Mouse (Mus musculus) lung, postnatal 0 days (tissue): ENCODE results near the gene Pla2g1b.

ENCODE experiments used
- CTCF ChIP-seq: IDR thresholded peaks from 2 replicates; pipeline ENCODE4 v1.5.1; 2016; ENCODE audit warnings: antibody characterized with exemption, mild to moderate bottlenecking
- EP300 ChIP-seq: IDR thresholded peaks from 2 replicates; pipeline ENCODE4 v1.6.1; 2016; ENCODE audit warnings: antibody characterized with exemption, mild to moderate bottlenecking, control low read depth

DNA sequence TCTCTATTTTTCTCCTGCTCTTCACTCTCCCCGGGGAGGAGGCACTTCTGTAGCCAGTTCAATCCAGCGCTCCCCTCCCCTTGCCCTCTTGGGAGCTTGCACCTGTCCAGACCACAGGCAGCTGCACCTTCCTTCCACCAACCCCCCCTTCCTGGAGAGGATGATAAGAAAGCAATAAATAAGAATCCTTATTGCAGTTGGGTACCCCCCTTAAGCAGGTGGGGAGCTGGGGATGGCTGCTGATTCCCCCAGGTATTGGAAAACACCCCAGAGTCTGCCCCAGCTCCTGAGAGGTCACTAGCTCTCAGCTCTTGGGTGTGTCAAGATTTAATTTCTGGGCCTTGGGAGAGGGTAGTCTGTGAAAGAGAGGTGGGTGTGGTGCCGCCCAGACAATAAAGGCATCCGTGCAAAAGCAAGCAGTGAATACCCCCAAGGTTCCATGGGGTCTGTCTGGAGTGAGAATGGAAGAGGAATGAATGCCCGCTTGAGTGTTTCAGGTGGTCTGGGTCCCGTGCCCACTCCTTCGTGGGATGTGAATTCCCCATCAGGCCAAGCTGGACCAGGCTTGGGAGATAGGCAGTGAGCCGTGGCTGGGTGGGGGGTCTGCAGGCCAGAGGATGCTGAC lies 30.2 kb upstream of the Pla2g1b start:
- TF ChIP-seq CTCF (no peak), EP300 (no peak)
